Mouse (Mus musculus): Measurements from ENCODE around the gene 4930562C15Rik. TPM values are rescaled to one million over a fixed set of nuclear protein-coding genes. Genes with fewer than 3 reads are reported as not detected.

4930562C15Rik gene
- polyA plus RNA-seq, 1 experiment from 2014 or later, result 0.46 TPM

Other genes with a start within 250 kb of the 4930562C15Rik start
- 28.4 and 32.6 TPM in 2 replicates for gene Glis2, start 240.7 kb upstream of the 4930562C15Rik start, polyA plus RNA-seq (2016; fragmentation: Nextera tagmentation; extraction: Ambion mirVana)
- 111 and 120 TPM in 2 replicates for gene Pam16, start 210.4 kb upstream of the 4930562C15Rik start, polyA plus RNA-seq (2016; fragmentation: Nextera tagmentation; extraction: Ambion mirVana)
- 29.4 and 30.4 TPM in 2 replicates for gene Vasn, start 195.5 kb upstream of the 4930562C15Rik start, polyA plus RNA-seq (2016; fragmentation: Nextera tagmentation; extraction: Ambion mirVana)
- 55.1 and 58.0 TPM in 2 replicates for gene Dnaja3, start 195.4 kb upstream of the 4930562C15Rik start, polyA plus RNA-seq (2016; fragmentation: Nextera tagmentation; extraction: Ambion mirVana)
- gene Coro7, start 155.6 kb upstream of the 4930562C15Rik start, polyA plus RNA-seq (2016; fragmentation: Nextera tagmentation; extraction: Ambion mirVana), result 18.6 and 19.6 TPM in 2 replicates
- 179 and 191 TPM in 2 replicates for gene Nmral1, start 116.1 kb upstream of the 4930562C15Rik start, polyA plus RNA-seq (2016; fragmentation: Nextera tagmentation; extraction: Ambion mirVana)
- gene Hmox2, start 109.1 kb upstream of the 4930562C15Rik start, polyA plus RNA-seq (2016; fragmentation: Nextera tagmentation; extraction: Ambion mirVana), result 102 and 106 TPM in 2 replicates
- gene Cdip1, start 45.1 kb upstream of the 4930562C15Rik start, polyA plus RNA-seq (2016; fragmentation: Nextera tagmentation; extraction: Ambion mirVana), result 90.1 and 93.3 TPM in 2 replicates
- 31.5 and 35.3 TPM in 2 replicates for gene Ubald1, start 44.9 kb downstream of the 4930562C15Rik start, polyA plus RNA-seq (2016; fragmentation: Nextera tagmentation; extraction: Ambion mirVana)
- gene Mgrn1, start 50.8 kb downstream of the 4930562C15Rik start, polyA plus RNA-seq (2016; fragmentation: Nextera tagmentation; extraction: Ambion mirVana), result 87.1 and 87.5 TPM in 2 replicates
- gene Nudt16l1, start 103.3 kb downstream of the 4930562C15Rik start, polyA plus RNA-seq (2016; fragmentation: Nextera tagmentation; extraction: Ambion mirVana), result 168 and 171 TPM in 2 replicates
- 63.0 and 67.6 TPM in 2 replicates for gene Anks3, start 128.8 kb downstream of the 4930562C15Rik start, polyA plus RNA-seq (2016; fragmentation: Nextera tagmentation; extraction: Ambion mirVana)
- gene Sept12, start 162.4 kb downstream of the 4930562C15Rik start, polyA plus RNA-seq (2016; fragmentation: Nextera tagmentation; extraction: Ambion mirVana), result 0.08 TPM in 1 of 2 replicates, not detected in the other
- gene Smim22, start 171.9 kb downstream of the 4930562C15Rik start, polyA plus RNA-seq (2016; fragmentation: Nextera tagmentation; extraction: Ambion mirVana), result 1.6 and 4.3 TPM in 2 replicates
- 71.5 and 74.3 TPM in 2 replicates for gene Rogdi, start 178.1 kb downstream of the 4930562C15Rik start, polyA plus RNA-seq (2016; fragmentation: Nextera tagmentation; extraction: Ambion mirVana)
- 168 and 174 TPM in 2 replicates for gene Glyr1, start 214.4 kb downstream of the 4930562C15Rik start, polyA plus RNA-seq (2016; fragmentation: Nextera tagmentation; extraction: Ambion mirVana)
- 26.8 and 27.0 TPM in 2 replicates for gene Ubn1, start 214.6 kb downstream of the 4930562C15Rik start, polyA plus RNA-seq (2016; fragmentation: Nextera tagmentation; extraction: Ambion mirVana)